Mouse (Mus musculus): ENCODE data around the gene Rab6b. TPM values are rescaled to one million over a fixed set of nuclear protein-coding genes. Genes with fewer than 3 reads are reported as not detected.

Rab6b gene
- polyA plus RNA-seq, 1 experiment from 2014 or later = 3.9 TPM

- no peak overlapping the region for H3K9ac ChIP-seq (replicated peaks)
- no peak for ATAC-seq (ENCODE audit: insufficient number of reproducible peaks, insufficient read depth, low FRiP score, low TSS enrichment, low read depth)
- peaks cover 2% of the 10 kb centered on the region; the same call in 1 of the 2 replicates for H3K4me1 ChIP-seq (replicated peaks)
- 53% methylated on average over 6 of the region's 6 CpGs for WGBS
- H3K27me3 ChIP-seq = no peaks in the 10 kb centered on the region
- no peaks in the 10 kb centered on the region for H3K36me3 ChIP-seq
- H3K4me3 ChIP-seq (replicated peaks) = no peak overlapping the region
- no peak overlapping the region for H3K4me2 ChIP-seq
- H3K9me3 ChIP-seq = no peaks in the 10 kb centered on the region
- no peak overlapping the region for H3K27ac ChIP-seq
Observed at GRCm38 (mm10) chr9:103174771-103175519, 63.4 kb downstream of the Rab6b start.

DNA sequence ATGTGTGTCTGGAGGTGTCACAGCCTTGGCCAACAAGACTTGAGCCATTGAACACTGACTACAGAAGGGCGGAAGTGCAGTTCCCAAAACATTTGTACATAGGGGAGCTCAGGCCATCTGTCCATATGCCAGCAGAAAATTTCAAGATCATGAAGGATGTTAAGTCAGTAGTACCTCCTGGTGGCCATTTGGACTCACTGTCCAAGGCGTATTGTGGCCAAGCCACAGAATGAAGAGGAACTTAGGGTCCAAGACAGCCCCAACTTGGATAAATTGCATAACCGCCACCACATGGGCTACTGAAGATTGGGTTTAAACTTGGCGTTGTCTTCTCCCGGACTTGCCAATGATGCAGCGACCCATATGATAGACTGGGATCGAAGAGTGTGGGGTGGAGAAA, 64.1 kb downstream of the Rab6b start:
- 96% methylated on average over 7 of the region's 7 CpGs for WGBS
- H3K36me3 ChIP-seq = no peaks in the 10 kb centered on the region

GRCm38 (mm10) chr9:103180303-103180702, 68.7 kb downstream of the Rab6b start:
- Histone ChIP-seq H3K4me1 (replicated peaks) (peaks cover 10% of the 10 kb centered on the region), H3K9me3 (no peaks in the 10 kb centered on the region), H3K4me2 (peak overlapping the region; percentile 72), H3K36me3 (no peaks in the 10 kb centered on the region), H3K27me3 (no peaks in the 10 kb centered on the region), H3K27ac (peak overlapping the region; percentile 62; the same call in 1 of the 2 replicates), H3K4me3 (replicated peaks) (peak overlapping the region; percentile 45), H3K9ac (replicated peaks) (peak overlapping the region; percentile 63)
- 72% methylated on average over 3 of the region's 3 CpGs for WGBS
- ATAC-seq (ENCODE audit: insufficient number of reproducible peaks, insufficient read depth, low FRiP score, low TSS enrichment, low read depth) = no peak

More for the DNA sequence above, 64.1 kb downstream of the Rab6b start:
- H3K4me3 ChIP-seq (replicated peaks) = no peak overlapping the region
- no peak overlapping the region for H3K27ac ChIP-seq
- no peak for ATAC-seq (ENCODE audit: insufficient number of reproducible peaks, insufficient read depth, low FRiP score, low TSS enrichment, low read depth)
- peaks cover 9% of the 10 kb centered on the region for H3K4me1 ChIP-seq (replicated peaks)
- H3K4me2 ChIP-seq = no peak overlapping the region
- no peak overlapping the region for H3K9ac ChIP-seq (replicated peaks)
- no peaks in the 10 kb centered on the region for H3K27me3 ChIP-seq
- H3K9me3 ChIP-seq = no peaks in the 10 kb centered on the region

GRCm38 (mm10) chr9:103180807-103181565, 69.4 kb downstream of the Rab6b start:
- Histone ChIP-seq H3K4me1 (replicated peaks) (peaks cover 10% of the 10 kb centered on the region), H3K4me2 (peak overlapping the region; percentile 72), H3K36me3 (no peaks in the 10 kb centered on the region), H3K9ac (replicated peaks) (peak overlapping the region; percentile 63), H3K4me3 (replicated peaks) (peak overlapping the region; percentile 45), H3K9me3 (no peaks in the 10 kb centered on the region), H3K27ac (peak overlapping the region; percentile 62), H3K27me3 (no peaks in the 10 kb centered on the region)
- 3% methylated on average over 20 of the region's 20 CpGs for whole genome bisulfite sequencing
- ATAC-seq (ENCODE audit: insufficient number of reproducible peaks, insufficient read depth, low FRiP score, low TSS enrichment, low read depth) = peak; percentile 89

GRCm38 (mm10) chr9:103181886-103182285, 70.3 kb downstream of the Rab6b start:
- ATAC-seq (ENCODE audit: insufficient number of reproducible peaks, insufficient read depth, low FRiP score, low TSS enrichment, low read depth) = no peak
- Histone ChIP-seq H3K36me3 (no peaks in the 10 kb centered on the region), H3K4me3 (replicated peaks) (no peak overlapping the region), H3K4me2 (no peak overlapping the region), H3K4me1 (replicated peaks) (peaks cover 10% of the 10 kb centered on the region), H3K9me3 (no peaks in the 10 kb centered on the region), H3K9ac (replicated peaks) (no peak overlapping the region), H3K27ac (no peak overlapping the region), H3K27me3 (no peaks in the 10 kb centered on the region)
- 88% methylated on average over 8 of the region's 8 CpGs for WGBS

- H3K9me3 ChIP-seq = no peaks in the 10 kb centered on the region
- H3K27me3 ChIP-seq = no peaks in the 10 kb centered on the region
- WGBS = 50% methylated on average over 4 of the region's 4 CpGs
- ATAC-seq (ENCODE audit: insufficient number of reproducible peaks, insufficient read depth, low FRiP score, low TSS enrichment, low read depth) = no peak
- H3K36me3 ChIP-seq = peaks cover 23% of the 10 kb centered on the region
- no peak overlapping the region for H3K4me2 ChIP-seq
- no peak overlapping the region for H3K9ac ChIP-seq (replicated peaks)
- H3K27ac ChIP-seq = no peak overlapping the region
- peaks cover 9% of the 10 kb centered on the region for H3K4me1 ChIP-seq (replicated peaks)
- H3K4me3 ChIP-seq (replicated peaks) = no peak overlapping the region
Observed at GRCm38 (mm10) chr9:103184855-103185254, 73.3 kb downstream of the Rab6b start.

DNA sequence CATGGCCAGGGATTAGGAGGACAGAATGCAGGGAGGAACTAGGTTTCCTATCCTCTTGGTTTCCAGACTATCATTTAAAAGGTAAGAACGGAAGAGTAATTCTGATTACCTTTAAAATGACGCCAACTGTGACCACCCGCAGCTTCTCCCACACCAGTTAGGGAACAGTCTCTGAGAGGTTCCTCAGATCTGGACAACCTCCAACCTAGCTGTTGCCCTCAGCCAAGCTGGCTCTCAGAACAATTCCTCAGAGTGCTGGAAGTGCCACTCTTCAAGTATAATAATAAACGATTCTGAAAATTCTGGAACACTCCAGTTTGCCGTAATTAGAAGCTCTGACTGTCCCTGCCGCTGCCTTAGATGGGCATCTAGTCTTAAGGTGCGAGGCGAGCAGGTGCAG, 74.4 kb downstream of the Rab6b start:
- no peak overlapping the region for H3K9ac ChIP-seq (replicated peaks)
- H3K27ac ChIP-seq = no peak overlapping the region
- H3K9me3 ChIP-seq = no peaks in the 10 kb centered on the region
- no peak for ATAC-seq (ENCODE audit: insufficient number of reproducible peaks, insufficient read depth, low FRiP score, low TSS enrichment, low read depth)
- no peak overlapping the region for H3K4me2 ChIP-seq
- no peaks in the 10 kb centered on the region for H3K4me1 ChIP-seq (replicated peaks)
- H3K27me3 ChIP-seq = no peaks in the 10 kb centered on the region
- 92% methylated on average over 8 of the region's 8 CpGs for WGBS
- peaks cover 34% of the 10 kb centered on the region for H3K36me3 ChIP-seq
- no peak overlapping the region for H3K4me3 ChIP-seq (replicated peaks)

DNA sequence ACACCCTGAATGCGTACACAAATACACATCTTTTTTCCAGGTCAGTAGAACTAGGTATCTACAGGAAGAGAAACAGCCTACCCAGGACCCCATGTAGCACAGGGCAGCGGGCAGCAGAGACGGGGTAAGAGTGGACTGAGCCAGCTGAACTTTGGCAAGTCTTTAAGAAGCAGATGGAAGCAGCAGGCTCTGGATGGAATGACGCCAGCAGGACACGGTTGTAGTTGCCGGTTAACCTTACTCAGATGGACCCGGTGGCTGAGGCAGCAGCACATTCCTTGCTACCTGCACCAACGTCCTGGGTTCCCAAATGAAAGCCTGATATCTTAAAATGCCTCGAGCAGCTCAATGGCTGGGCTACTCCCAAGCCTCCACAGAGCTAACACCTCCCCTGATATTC, 75.2 kb downstream of the Rab6b start:
- no peaks in the 10 kb centered on the region for H3K27me3 ChIP-seq
- H3K4me1 ChIP-seq (replicated peaks) = no peaks in the 10 kb centered on the region
- no peak overlapping the region for H3K4me2 ChIP-seq
- H3K9me3 ChIP-seq = no peaks in the 10 kb centered on the region
- no peak overlapping the region for H3K9ac ChIP-seq (replicated peaks)
- 73% methylated on average over 9 of the region's 9 CpGs for WGBS
- H3K27ac ChIP-seq = no peak overlapping the region
- peaks cover 42% of the 10 kb centered on the region for H3K36me3 ChIP-seq
- H3K4me3 ChIP-seq (replicated peaks) = no peak overlapping the region
- no peak for ATAC-seq (ENCODE audit: insufficient number of reproducible peaks, insufficient read depth, low FRiP score, low TSS enrichment, low read depth)

DNA sequence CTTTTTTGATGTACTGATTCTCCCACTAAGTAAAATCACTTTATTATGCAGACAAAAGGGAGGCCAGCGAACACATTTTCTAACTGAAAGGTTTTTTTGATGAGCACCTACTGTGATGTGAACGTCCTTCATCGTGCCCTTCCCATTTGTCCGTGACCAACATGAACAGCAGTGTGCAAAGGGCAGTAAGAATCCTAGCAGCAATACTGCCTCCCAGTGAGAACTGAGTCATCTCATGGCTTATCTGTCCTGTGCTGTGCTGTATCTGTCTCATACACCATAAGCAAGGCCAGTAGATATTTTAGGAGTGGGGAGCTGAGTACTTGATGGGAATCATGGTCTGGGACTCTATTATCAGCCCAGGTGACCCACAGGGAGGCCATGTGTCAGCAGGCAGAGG, 76.8 kb downstream of the Rab6b start:
- Histone ChIP-seq H3K4me2 (no peak overlapping the region), H3K27ac (no peak overlapping the region), H3K27me3 (no peaks in the 10 kb centered on the region), H3K4me3 (replicated peaks) (no peak overlapping the region), H3K36me3 (peaks cover 59% of the 10 kb centered on the region), H3K9me3 (no peaks in the 10 kb centered on the region), H3K9ac (replicated peaks) (no peak overlapping the region), H3K4me1 (replicated peaks) (no peaks in the 10 kb centered on the region)
- ATAC-seq (ENCODE audit: insufficient number of reproducible peaks, insufficient read depth, low FRiP score, low TSS enrichment, low read depth) = no peak
- 89% methylated on average over 4 of the region's 4 CpGs for WGBS

DNA sequence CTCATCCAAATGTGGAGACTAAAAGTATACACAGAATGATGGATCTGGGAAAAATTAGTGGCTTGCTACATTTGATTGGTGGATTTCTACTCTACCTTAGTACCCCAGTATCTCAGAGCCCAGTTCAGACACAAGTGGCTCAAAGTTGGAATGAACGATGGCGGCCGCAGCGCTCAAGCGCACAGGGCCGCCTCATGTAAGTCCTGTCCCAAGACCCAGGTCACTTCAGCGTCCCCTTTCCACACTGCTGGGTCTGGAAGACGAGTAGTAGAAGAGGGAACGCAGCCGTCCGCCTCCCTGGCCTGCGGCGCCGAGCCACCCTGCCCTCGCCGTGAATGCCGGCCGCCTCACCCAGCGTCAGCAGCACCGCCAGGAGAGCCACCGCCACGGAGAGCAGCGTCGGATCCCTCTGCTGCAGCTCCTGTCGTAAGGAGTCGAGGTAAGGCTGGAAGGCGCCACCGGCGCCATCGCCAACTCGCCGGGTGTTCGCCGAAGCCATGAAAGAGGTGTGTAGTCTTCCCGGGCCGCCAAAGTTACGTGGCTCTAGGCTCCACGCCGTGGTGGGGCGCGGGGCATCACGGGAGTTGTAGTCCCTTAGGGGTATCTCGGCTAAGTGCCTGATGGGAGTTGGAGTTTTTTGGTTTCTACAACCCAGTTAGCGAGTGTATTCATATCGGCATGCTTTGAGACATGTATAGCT, 90.1 kb downstream of the Rab6b start, which contains the start of gene Srprb:
TSS of gene Srprb (minus strand) at position 577 of the 700 bp plus-strand sequence.
- Histone ChIP-seq H3K4me3 (replicated peaks) (peak within 1 kb of the TSS; percentile 80), H3K9ac (replicated peaks) (peak within 1 kb of the TSS; percentile 89), H3K4me1 (replicated peaks) (no peaks in the 10 kb centered on the region; the same call in 1 of the 2 replicates), H3K36me3 (peaks cover 29% of the 10 kb centered on the region), H3K4me2 (peak within 1 kb of the TSS; percentile 70), H3K27ac (peak within 1 kb of the TSS; percentile 89), H3K27me3 (no peaks in the 10 kb centered on the region), H3K9me3 (no peaks in the 10 kb centered on the region)
- under 1% methylated on average over 45 of the region's 45 CpGs for WGBS
- ATAC-seq (ENCODE audit: insufficient number of reproducible peaks, insufficient read depth, low FRiP score, low TSS enrichment, low read depth) = peak; percentile 96

GRCm38 (mm10) chr9:103205786-103206185, 94.2 kb downstream of the Rab6b start:
- no peak for ATAC-seq (ENCODE audit: insufficient number of reproducible peaks, insufficient read depth, low FRiP score, low TSS enrichment, low read depth)
- no peaks in the 10 kb centered on the region for H3K27me3 ChIP-seq
- H3K36me3 ChIP-seq = no peaks in the 10 kb centered on the region
- no peak overlapping the region for H3K4me3 ChIP-seq (replicated peaks)
- H3K9ac ChIP-seq (replicated peaks) = no peak overlapping the region
- no peak overlapping the region for H3K27ac ChIP-seq
- no peak overlapping the region for H3K4me2 ChIP-seq
- no peaks in the 10 kb centered on the region for H3K9me3 ChIP-seq
- 90% methylated on average over 5 of the region's 5 CpGs for WGBS
- H3K4me1 ChIP-seq (replicated peaks) = no peaks in the 10 kb centered on the region; the same call in 1 of the 2 replicates
